Mouse (Mus musculus) spleen, adult 2 months (tissue): ENCODE results near the gene Maco1.

Experiments
- CTCF ChIP-seq: fragments of 200-500 bp; IDR thresholded peaks from 2 replicates; pipeline ENCODE4 v1.5.1; 2011; ENCODE audit warnings: mild to moderate bottlenecking, inconsistent platforms; ENCODE audit not compliant: insufficient read depth, insufficient read length, insufficient replicate concordance; ENCODE audit errors: extremely low read depth
- POLR2A ChIP-seq: fragments of 200-500 bp; IDR thresholded peaks from 2 replicates; pipeline ENCODE4 v1.6.1; 2011; ENCODE audit warnings: low read depth, low read length, inconsistent platforms

DNA sequence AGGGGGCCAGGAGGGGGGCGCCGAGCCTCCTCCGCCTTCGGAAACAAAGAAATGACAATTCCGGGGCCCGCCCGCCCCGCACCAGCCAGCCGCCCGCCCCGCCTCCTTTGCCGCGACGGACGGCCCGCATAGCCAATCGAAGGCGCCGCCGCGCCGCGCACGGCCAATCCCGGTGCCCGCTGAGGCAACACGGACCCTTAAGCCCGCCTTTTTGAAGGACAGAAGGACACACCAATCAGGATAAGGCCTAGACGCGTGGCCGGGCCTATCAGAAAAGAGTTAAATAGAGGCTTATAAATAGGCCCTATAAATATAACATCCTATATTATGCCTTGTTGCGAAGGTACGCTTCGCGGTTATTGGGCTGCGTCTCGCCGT, at the start of gene Maco1:
- no peak for TF ChIP-seq CTCF
- TF ChIP-seq POLR2A: no peak
